Mouse (Mus musculus): ENCODE data around the gene Gm17535. TPM values are rescaled to one million over a fixed set of nuclear protein-coding genes. Genes with fewer than 3 reads are reported as not detected.
"Not testable (repeated sequence)": the region's sequence is repeated elsewhere in the genome, so short reads cannot be mapped to it uniquely, and the experiment has no call there.

Gene Gm17535
- polyA plus RNA-seq (2014; fragmentation: Nextera tagmentation; extraction: Ambion mirVana): not detected in 2 replicates

DNA sequence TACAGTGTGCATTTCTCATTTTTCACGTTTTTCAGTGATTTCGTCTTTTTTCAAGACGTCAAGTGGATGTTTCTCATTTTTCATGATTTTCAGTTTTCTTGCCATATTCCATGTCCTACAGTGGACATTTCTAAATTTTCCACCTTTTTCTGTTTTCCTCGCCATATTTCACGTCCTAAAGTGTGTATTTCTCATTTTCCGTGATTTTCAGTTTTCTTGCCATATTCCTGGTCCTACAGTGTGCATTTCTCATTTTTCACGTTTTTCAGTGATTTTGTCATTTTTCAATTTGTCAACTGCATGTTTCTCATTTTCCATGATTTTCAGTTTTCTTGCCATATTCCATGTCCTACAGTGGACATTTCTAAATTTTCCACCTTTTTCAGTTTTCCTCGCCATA is at the start of gene Gm17535:
Gm17535 (plus strand) TSS at position 301 of the 400 bp plus-strand sequence.
- DNase-seq (ENCODE audit: low spot score); H3K27ac ChIP-seq (ENCODE audit: low read depth); H3K4me2 ChIP-seq (ENCODE audit: low read length); H3K36me3 ChIP-seq (ENCODE audit: control insufficient read depth, insufficient read depth, low read length); H3K27me3 ChIP-seq (replicated peaks; ENCODE audit: control insufficient read depth, insufficient read depth, low read length); H3K4me1 ChIP-seq (replicated peaks; ENCODE audit: control insufficient read depth, insufficient read depth, low read length); H3K9me3 ChIP-seq (ENCODE audit: control insufficient read depth, low read length); ATAC-seq (replicated peaks; ENCODE audit: low FRiP score, low TSS enrichment, low read depth); H3K9ac ChIP-seq (ENCODE audit: low read length); H3K4me3 ChIP-seq (ENCODE audit: low read depth, low read length): not testable (repeated sequence)
- no CpG with 5 or more reads among the region's 8 CpGs for WGBS

DNA sequence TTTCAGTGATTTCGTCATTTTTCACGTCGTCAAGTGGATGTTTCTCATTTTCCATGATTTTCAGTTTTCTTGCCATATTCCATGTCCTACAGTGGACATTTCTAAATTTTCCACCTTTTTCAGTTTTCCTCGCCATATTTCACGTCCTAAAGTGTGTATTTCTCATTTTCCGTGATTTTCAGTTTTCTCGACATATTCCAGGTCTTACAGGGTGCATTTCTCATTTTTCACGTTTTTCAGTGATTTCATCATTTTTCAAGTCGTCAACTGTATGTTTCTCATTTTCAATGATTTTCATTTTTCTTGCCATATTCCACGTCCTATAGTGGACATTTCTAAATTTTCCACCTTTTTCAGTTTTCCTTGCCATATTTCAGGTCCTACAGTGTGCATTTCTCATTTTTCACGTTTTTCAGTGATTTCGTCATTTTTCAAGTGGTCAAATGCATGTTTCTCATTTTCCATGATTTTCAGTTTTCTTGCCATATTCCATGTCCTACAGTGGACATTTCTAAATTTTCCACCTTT is 33.9 kb upstream of the Gm17535 start, which contains the start of gene Gm10722:
Gm10722 (plus strand) TSS at position 478 of the 528 bp plus-strand sequence.
- H3K27ac ChIP-seq (ENCODE audit: low read depth); ATAC-seq (replicated peaks; ENCODE audit: low FRiP score, low TSS enrichment, low read depth); H3K27me3 ChIP-seq (replicated peaks; ENCODE audit: control insufficient read depth, insufficient read depth, low read length); H3K9ac ChIP-seq (ENCODE audit: low read length); H3K4me1 ChIP-seq (replicated peaks; ENCODE audit: control insufficient read depth, insufficient read depth, low read length); H3K4me2 ChIP-seq (ENCODE audit: low read length); H3K9me3 ChIP-seq (ENCODE audit: control insufficient read depth, low read length); H3K36me3 ChIP-seq (ENCODE audit: control insufficient read depth, insufficient read depth, low read length); H3K4me3 ChIP-seq (ENCODE audit: low read depth, low read length): not testable (repeated sequence)
- WGBS: 68% methylated on average over 12 of the region's 12 CpGs
- DNase-seq (ENCODE audit: low spot score): peak; percentile 49

DNA sequence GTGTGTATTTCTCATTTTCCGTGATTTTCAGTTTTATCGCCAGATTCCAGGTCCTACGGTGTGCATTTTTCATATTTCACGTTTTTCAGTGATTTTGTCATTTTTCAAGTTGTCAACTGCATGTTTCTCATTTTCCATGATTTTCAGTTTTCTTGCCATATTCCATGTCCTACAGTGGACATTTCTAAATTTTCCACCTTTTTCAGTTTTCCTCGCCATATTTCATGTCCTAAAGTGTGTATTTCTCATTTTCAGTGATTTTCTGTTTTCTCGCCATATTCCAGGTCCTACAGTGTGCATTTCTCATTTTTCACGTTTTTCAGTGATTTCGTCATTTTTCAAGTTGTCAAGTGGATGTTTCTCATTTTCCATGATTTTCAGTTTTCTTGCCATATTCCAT is 33.4 kb upstream of the Gm17535 start:
- not testable (repeated sequence) for H3K36me3 ChIP-seq (ENCODE audit: control insufficient read depth, insufficient read depth, low read length); ATAC-seq (replicated peaks; ENCODE audit: low FRiP score, low TSS enrichment, low read depth)

DNA sequence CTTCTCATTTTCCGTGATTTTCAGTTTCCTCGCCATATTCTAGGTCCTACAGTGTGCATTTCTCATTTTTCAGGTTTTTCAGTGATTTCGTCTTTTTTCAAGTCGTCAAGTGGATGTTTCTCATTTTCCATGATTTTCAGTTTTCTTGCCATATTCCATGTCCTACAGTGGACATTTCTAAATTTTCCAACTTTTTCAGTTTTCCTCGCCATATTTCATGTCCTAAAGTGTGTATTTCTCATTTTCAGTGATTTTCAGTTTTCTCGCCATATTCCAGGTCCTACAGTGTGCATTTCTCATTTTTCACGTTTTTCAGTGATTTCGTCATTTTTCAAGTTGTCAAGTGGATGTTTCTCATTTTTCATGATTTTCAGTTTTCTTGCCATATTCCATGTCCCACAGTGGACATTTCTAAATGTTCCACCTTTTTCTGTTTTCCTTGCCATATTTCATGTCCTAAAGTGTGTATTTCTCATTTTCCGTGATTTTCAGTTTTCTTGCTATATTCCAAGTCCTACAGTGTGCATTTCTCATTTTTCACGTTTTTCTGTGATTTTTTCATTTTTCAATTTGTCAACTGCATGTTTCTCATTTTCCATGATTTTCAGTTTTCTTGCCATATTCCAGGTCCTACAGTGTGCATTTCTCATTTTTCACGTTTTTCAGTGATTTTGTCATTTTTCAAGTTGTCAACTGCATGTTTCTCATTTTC is 32.3 kb upstream of the Gm17535 start:
- H3K4me1 ChIP-seq (replicated peaks; ENCODE audit: control insufficient read depth, insufficient read depth, low read length); H3K27ac ChIP-seq (ENCODE audit: low read depth); H3K9me3 ChIP-seq (ENCODE audit: control insufficient read depth, low read length); H3K27me3 ChIP-seq (replicated peaks; ENCODE audit: control insufficient read depth, insufficient read depth, low read length); H3K9ac ChIP-seq (ENCODE audit: low read length); H3K4me2 ChIP-seq (ENCODE audit: low read length); H3K36me3 ChIP-seq (ENCODE audit: control insufficient read depth, insufficient read depth, low read length); H3K4me3 ChIP-seq (ENCODE audit: low read depth, low read length): not testable (repeated sequence)
- WGBS: 53% methylated on average over 8 of the region's 11 CpGs
- ATAC-seq (replicated peaks; ENCODE audit: low FRiP score, low TSS enrichment, low read depth) (peak; percentile 89), DNase-seq (ENCODE audit: low spot score) (peak; percentile 32)

More for the DNA sequence above, 33.4 kb upstream of the Gm17535 start:
- not testable (repeated sequence) for H3K4me2 ChIP-seq (ENCODE audit: low read length); H3K27ac ChIP-seq (ENCODE audit: low read depth); H3K9me3 ChIP-seq (ENCODE audit: control insufficient read depth, low read length); H3K4me1 ChIP-seq (replicated peaks; ENCODE audit: control insufficient read depth, insufficient read depth, low read length); DNase-seq (ENCODE audit: low spot score); H3K27me3 ChIP-seq (replicated peaks; ENCODE audit: control insufficient read depth, insufficient read depth, low read length); H3K9ac ChIP-seq (ENCODE audit: low read length); H3K4me3 ChIP-seq (ENCODE audit: low read depth, low read length)
- WGBS: 64% methylated on average over 8 of the region's 8 CpGs

DNA sequence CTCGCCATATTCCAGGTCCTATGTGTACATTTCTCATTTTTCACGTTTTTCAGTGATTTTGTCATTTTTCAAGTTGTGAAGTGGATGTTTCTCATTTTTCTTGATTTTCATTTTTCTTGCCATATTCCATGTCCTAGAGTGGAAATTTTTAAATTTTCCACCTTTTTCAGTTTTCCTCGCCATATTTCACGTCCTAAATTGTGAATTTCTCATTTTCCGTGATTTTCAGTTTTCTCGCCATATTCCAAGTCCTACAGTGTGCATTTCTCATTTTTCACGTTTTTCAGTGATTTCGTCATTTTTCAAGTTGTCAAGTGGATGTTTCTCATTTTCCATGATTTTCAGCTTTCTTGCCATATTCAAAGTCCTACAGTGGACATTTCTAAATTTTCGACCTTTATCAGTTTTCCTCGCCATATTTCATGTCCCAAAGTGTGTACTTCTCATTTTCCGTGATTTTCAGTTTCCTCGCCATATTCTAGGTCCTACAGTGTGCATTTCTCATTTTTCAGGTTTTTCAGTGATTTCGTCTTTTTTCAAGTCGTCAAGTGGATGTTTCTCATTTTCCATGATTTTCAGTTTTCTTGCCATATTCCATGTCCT is 31.5 kb upstream of the Gm17535 start, which contains the start of gene Gm11168:
Gm11168 (plus strand) TSS at position 553 of the 603 bp plus-strand sequence.
- H3K27ac ChIP-seq (ENCODE audit: low read depth); H3K4me1 ChIP-seq (replicated peaks; ENCODE audit: control insufficient read depth, insufficient read depth, low read length); DNase-seq (ENCODE audit: low spot score); H3K4me3 ChIP-seq (ENCODE audit: low read depth, low read length); H3K4me2 ChIP-seq (ENCODE audit: low read length); H3K36me3 ChIP-seq (ENCODE audit: control insufficient read depth, insufficient read depth, low read length); H3K27me3 ChIP-seq (replicated peaks; ENCODE audit: control insufficient read depth, insufficient read depth, low read length); ATAC-seq (replicated peaks; ENCODE audit: low FRiP score, low TSS enrichment, low read depth); H3K9ac ChIP-seq (ENCODE audit: low read length); H3K9me3 ChIP-seq (ENCODE audit: control insufficient read depth, low read length): not testable (repeated sequence)
- WGBS: 66% methylated on average over 5 of the region's 14 CpGs

DNA sequence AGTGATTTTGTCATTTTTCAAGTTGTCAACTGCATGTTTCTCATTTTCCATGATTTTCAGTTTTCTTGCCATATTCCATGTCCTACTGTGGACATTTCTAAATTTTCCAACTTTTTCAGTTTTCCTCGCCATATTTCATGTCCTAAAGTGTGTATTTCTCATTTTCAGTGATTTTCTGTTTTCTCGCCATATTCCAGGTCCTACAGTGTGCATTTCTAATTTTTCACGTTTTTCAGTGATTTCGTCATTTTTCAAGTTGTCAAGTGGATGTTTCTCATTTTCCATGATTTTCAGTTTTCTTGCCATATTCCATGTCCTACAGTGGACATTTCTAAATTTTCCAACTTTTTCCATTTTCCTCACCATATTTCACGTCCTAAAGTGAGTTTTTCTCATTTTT is 28.2 kb upstream of the Gm17535 start:
- 74% methylated on average over 1 of the region's 5 CpGs for WGBS
- H3K4me1 ChIP-seq (replicated peaks; ENCODE audit: control insufficient read depth, insufficient read depth, low read length); ATAC-seq (replicated peaks; ENCODE audit: low FRiP score, low TSS enrichment, low read depth); H3K36me3 ChIP-seq (ENCODE audit: control insufficient read depth, insufficient read depth, low read length); H3K9me3 ChIP-seq (ENCODE audit: control insufficient read depth, low read length); DNase-seq (ENCODE audit: low spot score); H3K9ac ChIP-seq (ENCODE audit: low read length); H3K27ac ChIP-seq (ENCODE audit: low read depth); H3K4me2 ChIP-seq (ENCODE audit: low read length); H3K4me3 ChIP-seq (ENCODE audit: low read depth, low read length); H3K27me3 ChIP-seq (replicated peaks; ENCODE audit: control insufficient read depth, insufficient read depth, low read length): not testable (repeated sequence)

DNA sequence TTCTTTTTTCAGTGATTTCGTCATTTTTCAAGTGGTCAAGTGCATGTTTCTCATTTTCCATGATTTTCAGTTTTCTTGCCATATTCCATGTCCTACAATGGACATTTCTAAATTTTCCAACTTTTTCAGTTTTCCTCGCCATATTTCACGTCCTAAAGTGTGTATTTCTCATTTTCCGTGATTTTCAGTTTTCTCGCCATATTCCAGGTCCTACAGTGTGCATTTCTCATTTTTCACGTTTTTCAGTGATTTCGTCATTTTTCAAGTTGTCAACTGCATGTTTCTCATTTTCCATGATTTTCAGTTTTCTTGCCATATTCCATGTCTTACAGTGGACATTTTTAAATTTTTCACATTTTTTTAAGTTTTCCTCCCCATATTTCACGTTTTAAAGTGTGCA is 27.8 kb upstream of the Gm17535 start:
- not testable (repeated sequence) for H3K4me2 ChIP-seq (ENCODE audit: low read length); H3K4me1 ChIP-seq (replicated peaks; ENCODE audit: control insufficient read depth, insufficient read depth, low read length); H3K9ac ChIP-seq (ENCODE audit: low read length); H3K27me3 ChIP-seq (replicated peaks; ENCODE audit: control insufficient read depth, insufficient read depth, low read length); H3K36me3 ChIP-seq (ENCODE audit: control insufficient read depth, insufficient read depth, low read length); DNase-seq (ENCODE audit: low spot score); H3K4me3 ChIP-seq (ENCODE audit: low read depth, low read length); H3K9me3 ChIP-seq (ENCODE audit: control insufficient read depth, low read length); H3K27ac ChIP-seq (ENCODE audit: low read depth)
- 70% methylated on average over 8 of the region's 8 CpGs for WGBS
- peak; percentile 79 for ATAC-seq (replicated peaks; ENCODE audit: low FRiP score, low TSS enrichment, low read depth)

DNA sequence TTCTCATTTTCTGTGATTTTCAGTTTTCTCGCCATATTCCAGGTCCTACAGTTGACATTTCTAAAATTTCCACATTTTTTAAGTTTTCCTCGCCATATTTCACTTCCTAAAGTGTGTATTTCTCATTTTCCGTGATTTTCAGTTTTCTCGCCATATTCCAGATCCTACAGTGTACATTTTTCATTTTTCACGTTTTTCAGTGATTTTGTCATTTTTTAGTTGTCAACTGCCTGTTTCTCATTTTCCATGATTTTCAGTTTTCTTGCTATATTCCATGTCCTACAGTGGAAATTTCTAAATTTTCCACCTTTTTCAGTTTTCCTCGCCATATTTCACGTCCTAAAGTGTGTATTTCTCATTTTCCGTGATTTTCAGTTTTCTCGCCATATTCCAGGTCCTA is 27.1 kb upstream of the Gm17535 start:
- H3K4me1 ChIP-seq (replicated peaks; ENCODE audit: control insufficient read depth, insufficient read depth, low read length); H3K36me3 ChIP-seq (ENCODE audit: control insufficient read depth, insufficient read depth, low read length); H3K27ac ChIP-seq (ENCODE audit: low read depth); H3K4me2 ChIP-seq (ENCODE audit: low read length); H3K9ac ChIP-seq (ENCODE audit: low read length); H3K27me3 ChIP-seq (replicated peaks; ENCODE audit: control insufficient read depth, insufficient read depth, low read length); H3K9me3 ChIP-seq (ENCODE audit: control insufficient read depth, low read length); H3K4me3 ChIP-seq (ENCODE audit: low read depth, low read length): not testable (repeated sequence)
- 79% methylated on average over 6 of the region's 9 CpGs for WGBS
- peak; percentile 23 for DNase-seq (ENCODE audit: low spot score)
- 0 out of 2 replicates have a peak, but pooled peaks have one; percentile 46 for ATAC-seq (replicated peaks; ENCODE audit: low FRiP score, low TSS enrichment, low read depth)
